13 mouse cellular contexts compared by ENCODE assay signal in genomic region chr5:14834155-14834991, GRCm38 (mm10).
DNase-seq lines count a peak whose midpoint lies in the region; ATAC-seq lines count a peak whose summit lies in the region.
"Had no signal": no experiment of that assay in that cellular context is flagged by ENCODE, and none has a peak within 500 bp of the region (broad histone marks: within the 10 kb centered on the region; RNA-seq: fewer than 3 reads in every experiment).

No protein-coding gene starts in this region.

- no peak overlapping the region for H3K27ac ChIP-seq in embryonic facial prominence, embryonic 14.5 days (replicated peaks; ENCODE audit: low read depth, low read length)
- no peak overlapping the region for H3K27ac ChIP-seq in embryonic facial prominence, embryonic 10.5 days (replicated peaks)
- no peak overlapping the region for H3K27ac ChIP-seq in forebrain, embryonic 14.5 days (ENCODE audit: low read depth, low read length)
- no peak overlapping the region for H3K27ac ChIP-seq in midbrain, embryonic 13.5 days
- H3K27ac ChIP-seq: hindbrain, embryonic 15.5 days; liver, embryonic 15.5 days had no signal

- no peaks in the 10 kb centered on the region for H3K27me3 ChIP-seq in embryonic facial prominence, embryonic 14.5 days (replicated peaks; ENCODE audit: control insufficient read depth, insufficient read depth, low read length)
- no peaks in the 10 kb centered on the region for H3K27me3 ChIP-seq in embryonic facial prominence, embryonic 10.5 days (replicated peaks; ENCODE audit: low read depth, poor library complexity, severe bottlenecking)
- H3K27me3 ChIP-seq in forebrain, embryonic 14.5 days (replicated peaks; ENCODE audit: control insufficient read depth, insufficient read depth, low read length), result no peaks in the 10 kb centered on the region
- H3K27me3 ChIP-seq in midbrain, embryonic 13.5 days, result no peaks in the 10 kb centered on the region
- H3K27me3 ChIP-seq: hindbrain, embryonic 15.5 days; liver, embryonic 15.5 days had no signal

- H3K36me3 ChIP-seq in embryonic facial prominence, embryonic 14.5 days (ENCODE audit: control insufficient read depth, insufficient read depth, low read length), result no peaks in the 10 kb centered on the region
- H3K36me3 ChIP-seq in embryonic facial prominence, embryonic 10.5 days (replicated peaks), result no peaks in the 10 kb centered on the region
- H3K36me3 ChIP-seq in forebrain, embryonic 14.5 days (ENCODE audit: control insufficient read depth, insufficient read depth, low read length), result no peaks in the 10 kb centered on the region
- H3K36me3 ChIP-seq in midbrain, embryonic 13.5 days, result no peaks in the 10 kb centered on the region
- H3K36me3 ChIP-seq: G1E; hindbrain, embryonic 15.5 days; liver, embryonic 15.5 days had no signal

- H3K4me3 ChIP-seq in embryonic facial prominence, embryonic 14.5 days (ENCODE audit: low read depth, low read length), result no peak overlapping the region
- H3K4me3 ChIP-seq in embryonic facial prominence, embryonic 10.5 days, result no peak overlapping the region
- H3K4me3 ChIP-seq in forebrain, embryonic 14.5 days (ENCODE audit: low read depth, low read length), result no peak overlapping the region
- H3K4me3 ChIP-seq in midbrain, embryonic 13.5 days (replicated peaks), result no peak overlapping the region
- H3K4me3 ChIP-seq: hindbrain, embryonic 15.5 days; liver, embryonic 15.5 days had no signal

- no peak overlapping the region for H3K4me2 ChIP-seq in embryonic facial prominence, embryonic 14.5 days (ENCODE audit: low read depth, low read length)
- no peak overlapping the region for H3K4me2 ChIP-seq in forebrain, embryonic 14.5 days (ENCODE audit: low read length)
- H3K4me2 ChIP-seq in midbrain, embryonic 13.5 days (replicated peaks), result no peak overlapping the region
- H3K4me2 ChIP-seq: hindbrain, embryonic 15.5 days; liver, embryonic 15.5 days had no signal

- peak; percentile 43 for DNase-seq in embryonic facial prominence, embryonic 14.5 days (ENCODE audit: low spot score)
- DNase-seq in embryonic facial prominence, embryonic 10.5 days (ENCODE audit: low spot score), result no peak
- DNase-seq in forebrain, embryonic 14.5 days (ENCODE audit: low spot score), result peak; percentile 81
- no peak for DNase-seq in heart, adult 18-20 months
- DNase-seq in left cerebral cortex, adult 9 months (ENCODE audit: low spot score in 2 of 2), result no peak
- DNase-seq in left cerebral cortex, postnatal 10 days (ENCODE audit: extremely low spot score in 1 of 2, low spot score in 2 of 2), result no peak
- DNase-seq: adrenal gland, adult 2 months; thymus, postnatal 36 days had no signal

- intact Hi-C loops in left cerebral cortex, postnatal 10 days (cut with DNase I), result no loop called here

- no peaks in the 10 kb centered on the region for H3K9me3 ChIP-seq in embryonic facial prominence, embryonic 14.5 days (ENCODE audit: control insufficient read depth, low read length)
- no peaks in the 10 kb centered on the region for H3K9me3 ChIP-seq in embryonic facial prominence, embryonic 10.5 days
- no peaks in the 10 kb centered on the region for H3K9me3 ChIP-seq in forebrain, embryonic 14.5 days (replicated peaks; ENCODE audit: control insufficient read depth, low read length)
- H3K9me3 ChIP-seq in midbrain, embryonic 13.5 days, result no peaks in the 10 kb centered on the region
- H3K9me3 ChIP-seq: G1E; hindbrain, embryonic 15.5 days; liver, embryonic 15.5 days had no signal

- H3K9ac ChIP-seq in embryonic facial prominence, embryonic 14.5 days (ENCODE audit: low read depth, low read length), result no peak overlapping the region
- no peak overlapping the region for H3K9ac ChIP-seq in forebrain, embryonic 14.5 days (ENCODE audit: low read length)
- no peak overlapping the region for H3K9ac ChIP-seq in midbrain, embryonic 13.5 days (replicated peaks)
- H3K9ac ChIP-seq: hindbrain, embryonic 15.5 days; liver, embryonic 15.5 days had no signal

- WGBS in embryonic facial prominence, embryonic 14.5 days, result 60% methylated on average over 4 of the region's 4 CpGs
- WGBS in embryonic facial prominence, embryonic 10.5 days, result 69% methylated on average over 4 of the region's 4 CpGs
- WGBS in forebrain, embryonic 14.5 days, result 42% methylated on average over 4 of the region's 4 CpGs
- WGBS in midbrain, embryonic 13.5 days, result 36% methylated on average over 4 of the region's 4 CpGs

- peak; percentile 37; the same call in 1 of the 2 replicates for ATAC-seq in embryonic facial prominence, embryonic 14.5 days (ENCODE audit: low read depth)
- ATAC-seq in cerebellum, adult (ENCODE audit: insufficient number of reproducible peaks, low FRiP score, low TSS enrichment), result peak; percentile 93
- ATAC-seq in forebrain, embryonic 14.5 days, result peak; percentile 89
- ATAC-seq in midbrain, embryonic 13.5 days, result peak; percentile 75

- H3K4me1 ChIP-seq in embryonic facial prominence, embryonic 14.5 days (ENCODE audit: control insufficient read depth, insufficient read depth, low read length), result no peaks in the 10 kb centered on the region
- H3K4me1 ChIP-seq in embryonic facial prominence, embryonic 10.5 days, result no peaks in the 10 kb centered on the region
- H3K4me1 ChIP-seq in forebrain, embryonic 14.5 days (ENCODE audit: control insufficient read depth, insufficient read depth, low read length), result no peaks in the 10 kb centered on the region
- peaks cover 16% of the 10 kb centered on the region for H3K4me1 ChIP-seq in midbrain, embryonic 13.5 days (replicated peaks)
- H3K4me1 ChIP-seq: liver, embryonic 15.5 days had no signal

Comparison
In these comparisons a context has a peak if more than half of its experiments do, and no peak if none do; other contexts are left out.
1. DNase-seq: peak in embryonic facial prominence, embryonic 14.5 days (single experiment) and forebrain, embryonic 14.5 days (single experiment); none in embryonic facial prominence, embryonic 10.5 days (single experiment), heart, adult 18-20 months (0 of 2), left cerebral cortex, adult 9 months (0 of 2) and left cerebral cortex, postnatal 10 days (0 of 2).
2. ATAC-seq: peak in every context shown above with its lines; median percentile 93 in cerebellum, adult; 89 in forebrain, embryonic 14.5 days; 75 in midbrain, embryonic 13.5 days; 37 in embryonic facial prominence, embryonic 14.5 days.